Mouse (Mus musculus): ENCODE measurements around the gene Mdm2. TPM values are rescaled to one million over a fixed set of nuclear protein-coding genes. Genes with fewer than 3 reads are reported as not detected.

Mdm2 gene
- total and polyA plus RNA-seq, 3 experiments, result 35.3 to 601 (median 42.2) TPM

DNA sequence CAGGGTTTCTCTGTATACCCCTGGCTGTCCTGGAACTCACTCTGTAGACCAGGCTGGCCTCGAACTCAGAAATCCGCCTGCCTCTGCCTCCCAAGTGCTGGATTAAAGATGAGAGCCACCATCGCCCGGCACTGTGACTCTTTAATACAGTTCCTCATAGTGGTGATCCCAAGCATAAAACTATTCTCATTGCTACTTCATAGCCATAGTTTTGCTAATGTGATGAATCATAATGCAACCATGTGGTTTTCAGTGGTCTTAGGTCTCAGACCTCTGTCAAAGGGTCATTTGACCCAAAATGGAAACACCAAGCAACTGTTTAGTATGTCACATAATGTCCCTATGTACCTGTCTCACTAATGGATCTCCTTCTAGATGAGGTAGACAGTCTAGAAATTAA is 15.0 kb downstream of the Mdm2 start:
- Histone ChIP-seq H3K9me3 (replicated peaks; ENCODE audit: insufficient read depth, low read length) (no peaks in the 10 kb centered on the region), H3K4me3 (ENCODE audit: control insufficient read depth in 1 of 2, insufficient read depth in 1 of 2, low read depth in 2 of 2, low read length in 2 of 2) (no peak overlapping the region), H3K27me3 (ENCODE audit: control insufficient read depth in 1 of 2, insufficient read depth in 2 of 2, low read length in 2 of 2) (no peaks in the 10 kb centered on the region), H3K36me3 (ENCODE audit: control insufficient read depth in 1 of 2, insufficient read depth in 2 of 2, low read length in 2 of 2) (peaks cover 0 to 49% of the 10 kb centered on the region in 2 experiments; a peak in 2 of 4 replicates), H3K4me1 (ENCODE audit: control insufficient read depth in 1 of 2, insufficient read depth in 2 of 2, low read length in 2 of 2) (no peaks in the 10 kb centered on the region), H3K79me2 (ENCODE audit: control insufficient read depth, insufficient read depth, low read length, poor library complexity) (no peaks in the 10 kb centered on the region), H3K9ac (ENCODE audit: control insufficient read depth, low read depth, low read length, poor library complexity, severe bottlenecking) (no peak overlapping the region), H3K27ac (ENCODE audit: control insufficient read depth, low read depth, low read length) (no peak overlapping the region)
- TF ChIP-seq MAX (IDR thresholded peaks at IDR 0.05; ENCODE audit: low read length), result no peak
- no peak for TF ChIP-seq GABPA (IDR thresholded peaks at IDR 0.05; ENCODE audit: low read depth, low read length)
- no peak for TF ChIP-seq ZKSCAN1 (IDR thresholded peaks at IDR 0.05; ENCODE audit: low read depth, low read length)
- DNase-seq (ENCODE audit: low read depth, low spot score), result no peak

DNA sequence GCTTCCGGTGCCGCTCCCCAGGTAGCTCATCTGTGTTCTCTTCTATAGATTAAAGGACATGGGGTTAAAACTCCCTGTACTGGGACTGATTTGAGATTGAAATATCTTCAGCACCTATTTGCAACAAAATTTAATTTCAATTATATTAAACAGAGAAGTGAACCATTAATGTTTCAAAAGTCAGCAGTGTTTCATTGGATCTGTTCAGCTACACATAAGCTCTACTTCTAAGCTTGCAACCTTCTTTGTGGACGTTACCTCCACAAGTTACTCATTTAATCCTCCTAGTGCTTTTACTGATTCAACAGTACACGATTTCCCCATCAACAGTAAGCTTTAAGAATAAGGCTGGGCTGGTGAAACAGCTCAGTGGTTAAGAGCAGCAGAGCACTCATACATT is 15.5 kb downstream of the Mdm2 start:
- no peak for TF ChIP-seq USF1 (IDR thresholded peaks at IDR 0.05; ENCODE audit: low read depth, low read length)
- TF ChIP-seq MYB (IDR thresholded peaks at IDR 0.05; ENCODE audit: low read depth, low read length), result no peak
- no peak for TF ChIP-seq CHD2 (IDR thresholded peaks at IDR 0.05; ENCODE audit: low read length)
- no peak for TF ChIP-seq RAD21 (IDR thresholded peaks at IDR 0.05; ENCODE audit: low read depth, low read length)
- TF ChIP-seq GABPA (IDR thresholded peaks at IDR 0.05; ENCODE audit: low read depth, low read length), result no peak
- TF ChIP-seq ZKSCAN1 (IDR thresholded peaks at IDR 0.05; ENCODE audit: low read depth, low read length), result no peak
- no peak for TF ChIP-seq POLR2AphosphoS2 (IDR thresholded peaks at IDR 0.05; ENCODE audit: low read length)
- no peak for TF ChIP-seq ETS1 (IDR thresholded peaks at IDR 0.05; ENCODE audit: low read depth, low read length)
- no peak for TF ChIP-seq JUND (IDR thresholded peaks at IDR 0.05; ENCODE audit: low read depth, low read length)
- no peak for TF ChIP-seq RCOR1 (IDR thresholded peaks at IDR 0.05; ENCODE audit: low read depth, low read length)
- TF ChIP-seq MAZ (IDR thresholded peaks at IDR 0.05; ENCODE audit: low read depth, low read length), result no peak
- no peak for TF ChIP-seq NELFE (IDR thresholded peaks at IDR 0.05; ENCODE audit: low read depth, low read length)
- TF ChIP-seq TAL1 (IDR thresholded peaks at IDR 0.05; ENCODE audit: low read length), result no peak
- no peak for TF ChIP-seq ZMIZ1 (IDR thresholded peaks at IDR 0.05; ENCODE audit: low read depth, low read length)
- TF ChIP-seq MXI1 (IDR thresholded peaks at IDR 0.05; ENCODE audit: low read depth, low read length), result no peak
- TF ChIP-seq TBP (IDR thresholded peaks at IDR 0.05; ENCODE audit: low read depth, low read length), result no peak
- no peak for TF ChIP-seq USF2 (IDR thresholded peaks at IDR 0.05; ENCODE audit: borderline replicate concordance in 1 of 2, insufficient read depth in 1 of 2, low read depth in 1 of 2, low read length in 2 of 2)
- TF ChIP-seq NRF1 (IDR thresholded peaks at IDR 0.05; ENCODE audit: insufficient read depth, low read depth, low read length, poor library complexity, severe bottlenecking), result no peak
- no peak for TF ChIP-seq EP300 (IDR thresholded peaks at IDR 0.05; ENCODE audit: low read depth in 1 of 2, low read length in 2 of 2)
- Histone ChIP-seq H3K36me3 (ENCODE audit: control insufficient read depth in 1 of 2, insufficient read depth in 2 of 2, low read length in 2 of 2) (peaks cover 0 to 48% of the 10 kb centered on the region in 2 experiments; a peak in 2 of 4 replicates), H3K9me3 (replicated peaks; ENCODE audit: insufficient read depth, low read length) (no peaks in the 10 kb centered on the region), H3K9ac (ENCODE audit: control insufficient read depth, low read depth, low read length, poor library complexity, severe bottlenecking) (no peak overlapping the region), H3K4me1 (ENCODE audit: control insufficient read depth in 1 of 2, insufficient read depth in 2 of 2, low read length in 2 of 2) (no peaks in the 10 kb centered on the region), H3K4me3 (ENCODE audit: control insufficient read depth in 1 of 2, insufficient read depth in 1 of 2, low read depth in 2 of 2, low read length in 2 of 2) (no peak overlapping the region), H3K27me3 (ENCODE audit: control insufficient read depth in 1 of 2, insufficient read depth in 2 of 2, low read length in 2 of 2) (no peaks in the 10 kb centered on the region), H3K27ac (ENCODE audit: control insufficient read depth, low read depth, low read length) (no peak overlapping the region), H3K79me2 (ENCODE audit: control insufficient read depth, insufficient read depth, low read length, poor library complexity) (no peaks in the 10 kb centered on the region)
- DNase-seq (ENCODE audit: low read depth, low spot score), result no peak
